Mouse (Mus musculus) cerebellum, postnatal 25 days (tissue): ENCODE measurements around the gene Immp2l.

Source experiments
- DNase-seq, 2 experiments: peaks; one replicate each; pipeline ENCODE4 v3.0.0; 2021; ENCODE audit warnings: mixed read lengths in 2 of 2

Gene Immp2l

DNA sequence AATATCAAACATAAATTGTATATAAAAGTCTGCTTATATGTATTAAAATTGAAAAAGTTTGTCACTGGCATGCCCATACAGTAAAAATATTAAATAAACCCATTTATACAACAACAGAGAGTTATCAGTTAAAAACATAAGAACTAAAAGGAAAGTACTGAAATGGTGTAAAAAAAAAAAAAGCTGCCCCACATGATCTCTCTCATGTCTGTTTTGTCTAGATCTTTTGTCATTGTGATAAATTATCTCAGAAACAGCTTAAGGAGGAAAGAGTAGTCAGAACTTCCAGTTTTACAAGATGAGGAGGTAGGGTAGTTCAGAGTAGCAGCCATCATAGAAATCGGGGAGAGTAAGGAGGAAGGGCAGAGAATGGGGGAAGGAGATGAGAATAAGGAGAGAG lies 298.1 kb downstream of the Immp2l start:
- no peak for DNase-seq

DNA sequence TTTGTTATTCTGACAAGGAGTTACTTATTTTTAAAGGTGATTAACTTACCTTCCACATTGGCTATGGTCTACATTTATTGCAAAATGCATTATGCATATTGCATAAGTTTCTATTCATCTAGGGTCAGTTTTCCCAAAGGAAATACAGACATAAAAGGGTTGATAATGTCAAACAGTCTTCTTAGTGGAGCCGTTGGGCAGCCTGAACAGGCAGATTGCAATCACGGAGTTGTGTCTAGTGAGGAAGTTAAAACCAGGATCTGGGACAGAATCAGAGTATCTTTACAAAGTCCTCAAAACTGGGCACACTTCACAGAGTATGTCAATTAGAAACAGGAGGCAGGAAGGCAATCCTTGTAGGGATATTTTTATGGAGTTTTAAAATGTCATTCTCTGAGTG lies 300.5 kb downstream of the Immp2l start:
- no peak for DNase-seq

DNA sequence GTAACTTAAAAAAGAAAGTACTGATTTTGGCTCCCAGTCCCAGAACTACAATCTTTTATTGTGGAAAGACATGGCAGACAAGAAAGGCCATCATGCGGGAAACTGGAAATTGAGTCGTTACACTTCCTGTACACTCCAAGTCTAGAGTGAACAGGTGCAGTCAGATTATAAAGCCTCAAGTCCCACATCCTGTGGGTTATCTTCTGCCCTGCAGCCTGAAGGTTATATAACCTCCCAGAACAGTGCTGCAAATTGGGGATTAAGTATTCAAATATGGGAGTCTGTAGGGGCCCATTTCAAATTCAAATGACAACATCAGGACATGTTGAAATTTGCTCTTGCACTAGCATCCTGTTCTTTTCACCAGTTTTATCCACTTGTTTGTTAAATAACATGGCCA lies 301.9 kb downstream of the Immp2l start:
- no peak for DNase-seq

DNA sequence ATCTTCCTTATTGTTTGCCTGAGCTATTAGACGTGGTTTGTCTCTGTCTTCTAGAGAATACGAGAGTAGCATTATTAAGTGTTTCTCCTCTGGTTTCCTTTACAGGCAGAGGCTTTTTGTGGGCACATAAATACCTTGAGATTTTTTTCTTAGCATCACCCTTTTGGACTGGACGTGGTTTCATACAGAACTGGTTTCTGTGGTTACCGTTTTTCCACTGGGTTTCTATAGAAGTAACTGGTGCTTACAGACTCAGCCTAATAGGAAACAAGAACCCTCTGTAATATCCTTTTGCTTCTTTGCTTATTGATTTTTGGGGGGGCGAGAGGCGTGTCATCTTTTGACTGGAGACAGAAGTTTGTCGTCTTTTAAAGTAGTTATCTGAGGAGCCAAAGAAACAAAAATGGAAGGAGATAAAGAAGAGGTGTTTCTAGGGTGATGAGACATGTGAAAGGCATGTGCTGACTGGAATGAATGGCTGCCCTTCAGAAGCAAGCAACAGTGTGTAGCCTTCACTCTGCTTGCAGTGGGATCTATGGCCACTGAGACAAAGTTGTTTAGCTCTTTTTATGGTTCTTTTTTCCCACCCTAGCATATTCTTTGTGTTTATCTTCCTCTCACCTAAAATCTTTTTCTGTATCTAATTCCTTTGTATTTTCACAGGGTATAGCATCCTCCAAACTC lies 307.2 kb downstream of the Immp2l start:
- DNase-seq = no peak

DNA sequence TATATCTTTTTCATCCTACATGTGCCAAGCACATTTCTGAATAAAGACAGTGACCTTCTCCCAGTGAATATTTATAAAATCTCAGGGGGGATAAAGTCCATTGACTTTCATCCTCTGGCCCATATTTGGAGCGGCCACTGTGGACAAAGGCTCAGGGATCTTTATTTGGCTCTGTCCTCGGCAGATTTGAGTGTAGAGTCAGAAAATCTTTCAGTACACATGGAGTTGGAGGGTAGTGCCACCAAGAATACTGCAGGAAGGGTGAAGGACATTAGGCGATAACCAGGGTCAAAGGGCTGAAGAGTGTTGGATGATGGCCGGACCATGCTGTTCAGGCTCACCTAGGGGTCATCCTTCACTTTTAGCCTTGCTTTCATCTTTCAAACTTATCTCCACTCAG lies 321.7 kb downstream of the Immp2l start:
- no peak for DNase-seq

DNA sequence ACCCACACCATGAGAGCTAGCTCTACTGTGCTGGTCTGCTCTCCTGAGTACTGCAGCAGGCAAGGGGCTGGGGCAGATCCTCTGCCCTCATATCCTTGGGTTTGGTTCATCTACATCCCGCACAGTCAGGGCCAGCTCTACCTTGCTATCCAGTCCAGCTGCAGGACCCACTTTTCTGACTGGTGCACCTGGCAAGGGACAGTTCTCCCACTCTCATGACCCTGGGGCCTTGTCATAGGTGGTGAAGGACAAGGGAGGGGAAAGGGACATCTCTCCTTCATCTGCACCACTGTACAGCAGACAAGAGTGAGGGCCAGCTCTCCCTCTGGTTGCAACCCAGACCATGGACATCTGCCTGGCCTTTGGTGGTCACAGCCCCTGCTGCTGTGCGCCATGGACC lies 323.6 kb downstream of the Immp2l start:
- no peak for DNase-seq

DNA sequence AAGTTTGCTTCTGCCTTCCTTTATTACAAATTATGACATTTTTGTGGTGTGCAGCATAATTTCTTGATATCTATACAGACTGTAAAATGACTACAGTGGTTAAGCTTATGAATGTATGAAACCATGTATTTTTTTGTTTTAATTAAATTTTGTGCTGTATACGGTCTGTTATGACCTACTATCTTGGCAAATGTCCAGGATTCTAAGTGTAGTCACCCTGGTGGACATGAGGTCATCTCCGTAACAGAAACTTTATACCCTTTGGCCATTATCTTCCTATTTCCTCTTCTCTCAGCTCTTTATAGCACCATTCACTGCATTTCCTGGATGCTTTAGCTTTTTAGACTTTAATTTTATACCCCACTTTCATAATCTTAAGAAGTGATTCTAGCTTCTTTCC lies 325.5 kb downstream of the Immp2l start:
- no peak for DNase-seq

DNA sequence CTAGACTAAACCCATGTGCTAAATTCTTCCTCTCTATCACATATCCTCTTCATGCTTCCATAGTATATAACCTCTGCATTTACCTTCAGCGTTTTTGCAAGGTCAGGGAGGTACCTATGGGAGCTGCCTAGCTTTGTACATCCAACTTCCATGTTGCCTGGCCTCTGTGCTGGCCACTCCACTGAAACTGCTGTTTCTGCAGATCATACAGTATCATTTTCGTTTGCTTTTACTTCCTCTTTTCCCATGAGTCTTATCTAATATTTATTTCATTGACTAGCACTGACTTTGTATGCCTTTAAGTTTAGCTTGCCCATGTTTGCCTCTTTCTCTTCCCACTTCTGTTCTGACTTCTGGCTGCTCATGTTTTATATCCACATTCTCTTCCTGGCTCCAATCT lies 325.9 kb downstream of the Immp2l start:
- DNase-seq = no peak

DNA sequence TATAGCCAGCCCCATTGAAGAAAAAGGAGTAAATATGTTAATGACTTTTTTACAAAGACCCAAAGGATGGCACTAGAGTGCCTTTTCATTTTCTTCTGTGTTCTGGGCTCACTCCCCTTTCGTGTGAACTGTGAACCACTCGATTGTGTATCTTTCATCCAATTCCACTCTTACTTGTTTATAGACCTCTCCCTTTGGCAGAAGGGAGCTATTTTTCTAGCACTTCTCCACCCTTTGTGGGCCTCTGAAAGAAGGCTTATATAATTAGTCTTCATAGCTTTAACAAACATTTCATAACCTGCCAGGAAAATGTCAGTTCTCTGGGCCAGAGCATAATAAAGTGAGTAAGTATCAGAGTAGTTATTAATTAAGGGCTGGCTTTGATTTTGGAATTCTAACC lies 327.4 kb downstream of the Immp2l start:
- DNase-seq = no peak

DNA sequence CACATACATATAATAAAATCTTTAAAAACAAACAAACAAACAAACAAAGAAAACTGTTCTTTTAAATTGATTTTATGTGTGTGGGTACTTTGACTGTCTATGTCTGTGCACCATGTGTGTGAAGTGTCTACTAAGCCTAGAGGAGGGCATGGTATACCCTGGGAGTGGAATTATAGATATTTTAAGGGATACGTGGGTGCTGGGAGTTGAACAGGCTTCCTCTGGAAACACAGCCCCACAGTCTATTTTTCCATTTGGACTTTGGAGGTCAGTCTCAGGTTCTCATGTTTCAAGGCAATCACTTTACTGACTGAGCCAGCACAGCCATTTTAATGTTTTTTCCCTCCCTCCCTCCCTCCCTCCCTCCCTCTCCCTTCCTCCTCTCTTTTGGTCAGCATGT lies 331.0 kb downstream of the Immp2l start:
- no peak for DNase-seq

DNA sequence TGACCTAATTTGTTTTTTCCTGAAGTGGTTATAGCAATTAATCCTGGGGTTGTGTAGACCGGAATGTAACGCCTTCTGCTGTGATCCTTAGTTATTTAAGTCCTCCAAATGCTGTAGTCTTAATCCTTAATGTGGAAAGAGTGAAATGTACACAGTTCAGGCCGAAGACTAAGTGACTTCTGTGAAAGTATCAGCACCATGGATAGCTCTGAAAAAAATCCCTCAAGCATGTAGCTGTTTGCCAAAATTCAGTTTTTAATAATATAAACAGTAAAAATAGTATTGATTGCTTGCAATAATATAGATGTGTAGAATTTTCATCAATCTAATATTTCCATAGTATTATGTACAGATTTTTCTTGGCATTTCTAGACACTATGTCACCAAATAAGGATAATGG lies 332.1 kb downstream of the Immp2l start:
- no peak for DNase-seq

DNA sequence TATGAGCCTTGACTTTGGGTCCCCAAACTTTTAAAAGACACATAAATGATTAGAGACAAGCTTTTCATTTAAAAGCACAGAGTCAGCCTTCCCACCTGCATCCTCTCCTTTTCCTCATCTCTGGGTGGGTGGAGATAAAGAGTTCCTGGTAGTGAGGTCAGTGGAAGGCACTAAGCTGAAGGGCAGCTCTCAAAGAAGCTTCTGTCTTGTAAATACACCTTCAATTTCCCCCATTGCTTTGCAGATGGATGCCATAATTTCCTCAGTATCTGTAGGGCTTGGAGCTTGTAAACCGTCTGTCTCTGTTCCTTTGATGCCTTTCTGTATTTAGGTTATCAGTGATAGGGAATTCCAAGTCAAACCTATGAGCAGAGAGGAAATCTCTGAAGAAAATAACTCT lies 362.8 kb downstream of the Immp2l start:
- no peak for DNase-seq

DNA sequence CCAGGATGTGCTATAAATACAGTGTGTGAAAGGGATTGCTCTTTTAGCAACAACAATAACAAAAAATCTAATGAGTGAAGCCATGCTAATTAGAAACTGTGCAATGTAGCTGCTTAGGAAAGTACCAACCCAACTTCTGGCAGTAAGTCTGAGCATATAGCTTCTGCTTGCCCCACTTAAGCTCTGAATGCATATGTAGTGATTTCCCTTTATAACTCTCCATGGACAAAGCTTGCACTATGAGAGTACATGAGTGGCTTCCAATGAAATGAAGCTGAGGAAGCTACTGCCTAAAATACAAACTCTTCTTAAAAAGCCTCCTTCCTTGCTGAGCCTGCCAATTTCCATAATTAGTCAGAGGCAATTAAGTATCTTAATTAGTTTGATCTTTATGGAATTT lies 370.3 kb downstream of the Immp2l start:
- DNase-seq = no peak

DNA sequence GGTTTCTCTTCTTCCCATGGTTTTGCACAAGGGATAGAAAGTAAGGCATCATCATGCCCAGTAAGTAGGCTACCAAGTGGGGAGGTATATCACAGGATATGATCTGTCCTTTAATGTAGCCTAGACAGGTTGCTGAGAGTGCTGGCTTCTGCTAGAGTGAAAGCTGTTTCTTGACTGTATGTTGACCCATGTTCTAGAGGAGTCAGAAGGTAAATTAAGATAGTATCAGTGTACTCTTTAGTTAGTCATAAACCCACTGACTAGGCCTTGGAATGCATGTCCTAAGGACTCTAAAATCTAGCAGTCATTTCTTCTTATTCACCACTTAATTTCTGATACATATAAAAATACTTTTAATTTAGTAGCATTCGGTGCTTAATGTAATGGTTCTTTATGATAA lies 377.2 kb downstream of the Immp2l start:
- no peak for DNase-seq

DNA sequence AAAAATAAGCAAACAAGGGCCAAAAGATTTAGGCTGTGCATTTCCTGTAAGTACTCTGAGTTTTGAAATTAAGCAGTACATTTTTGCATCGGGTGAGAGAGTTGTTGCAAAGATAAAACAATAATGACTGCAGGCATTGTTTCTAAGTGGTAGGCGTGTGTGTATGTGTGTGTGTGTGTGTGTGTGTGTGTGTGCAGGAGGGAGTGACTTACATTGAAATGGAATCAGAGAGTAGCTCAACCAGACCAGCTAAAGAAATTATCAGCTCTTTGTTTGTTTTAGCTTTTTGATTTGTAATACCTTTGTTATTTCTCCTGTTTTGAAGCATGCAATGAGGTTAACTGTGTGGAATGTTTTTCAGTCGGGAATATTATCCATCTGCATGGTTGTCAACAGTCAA lies 378.0 kb downstream of the Immp2l start:
- DNase-seq = no peak

DNA sequence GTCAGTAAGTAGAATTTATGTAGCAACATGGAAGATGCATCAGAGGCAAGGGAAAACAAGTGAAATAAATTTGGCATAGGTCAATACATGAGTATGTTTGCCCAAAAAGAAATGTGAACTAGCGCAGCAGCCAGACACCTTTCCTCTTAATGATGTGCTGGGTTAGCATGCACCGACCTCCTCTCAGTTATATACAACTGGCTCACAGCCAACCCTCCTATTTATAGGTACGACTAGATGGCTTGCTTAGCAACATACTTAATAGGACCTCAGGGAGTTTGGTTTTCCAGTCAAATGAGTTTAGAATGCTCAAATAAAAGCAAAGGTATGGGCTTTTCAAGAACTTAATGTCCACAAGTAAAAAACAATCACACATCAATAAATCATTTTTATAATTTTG lies 385.5 kb downstream of the Immp2l start:
- no peak for DNase-seq

DNA sequence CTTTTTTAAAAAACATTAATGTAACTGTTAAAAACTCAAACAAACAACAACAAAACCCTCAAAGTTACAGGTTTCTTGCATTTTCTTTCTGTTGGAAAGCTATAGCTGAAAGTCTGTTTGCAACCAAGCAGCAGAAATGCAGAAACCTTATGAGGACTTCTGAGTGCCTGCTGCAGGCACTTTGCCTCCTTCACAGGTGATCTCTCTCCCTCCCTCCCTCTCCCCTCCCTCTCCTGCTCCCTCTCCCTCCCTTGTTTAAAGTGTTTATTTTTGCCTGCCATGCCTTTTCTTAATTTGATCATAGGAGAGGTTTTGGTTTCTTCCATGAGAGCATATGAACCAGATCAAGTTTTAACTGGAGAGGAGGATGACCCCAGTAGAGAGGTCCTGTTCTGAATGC lies 392.7 kb downstream of the Immp2l start:
- no peak for DNase-seq

DNA sequence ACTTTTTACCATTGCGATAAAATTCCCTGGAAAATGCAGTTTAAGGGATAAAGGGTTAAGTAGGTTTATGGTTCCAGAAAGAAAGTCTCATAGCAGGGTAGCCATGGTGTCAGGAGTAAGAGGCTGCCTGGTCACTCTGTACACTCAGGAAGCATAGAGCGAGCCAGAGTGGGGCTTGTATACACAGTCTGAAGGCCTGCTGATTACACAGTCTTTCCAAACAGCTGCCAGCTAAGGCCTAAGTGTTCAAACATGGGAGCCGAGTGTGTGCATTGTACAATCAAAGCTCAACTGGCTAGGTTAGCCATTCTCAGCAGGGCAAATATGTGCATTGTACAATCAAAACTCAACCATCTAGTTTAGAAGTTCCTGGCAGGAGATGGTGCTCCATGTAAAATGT lies 393.2 kb downstream of the Immp2l start:
- DNase-seq = no peak

DNA sequence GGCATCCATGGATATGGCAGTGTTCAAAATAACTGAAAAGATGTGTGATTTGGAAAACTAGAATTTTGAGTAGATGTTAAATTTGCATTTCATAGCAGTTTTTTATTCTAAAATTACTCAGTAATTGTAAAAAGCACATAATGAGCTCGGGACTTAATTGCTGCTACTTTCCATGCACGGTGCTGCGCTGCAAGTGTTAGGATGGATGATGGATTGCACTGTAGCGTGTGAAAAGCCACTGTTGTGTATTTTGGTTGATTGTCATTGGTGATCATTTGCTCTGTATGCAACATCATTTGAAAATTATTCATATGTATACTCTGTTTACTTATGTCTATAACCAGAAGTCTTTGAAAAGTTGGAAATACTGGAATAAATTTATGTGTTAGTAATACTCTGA lies 394.1 kb downstream of the Immp2l start:
- DNase-seq = no peak

DNA sequence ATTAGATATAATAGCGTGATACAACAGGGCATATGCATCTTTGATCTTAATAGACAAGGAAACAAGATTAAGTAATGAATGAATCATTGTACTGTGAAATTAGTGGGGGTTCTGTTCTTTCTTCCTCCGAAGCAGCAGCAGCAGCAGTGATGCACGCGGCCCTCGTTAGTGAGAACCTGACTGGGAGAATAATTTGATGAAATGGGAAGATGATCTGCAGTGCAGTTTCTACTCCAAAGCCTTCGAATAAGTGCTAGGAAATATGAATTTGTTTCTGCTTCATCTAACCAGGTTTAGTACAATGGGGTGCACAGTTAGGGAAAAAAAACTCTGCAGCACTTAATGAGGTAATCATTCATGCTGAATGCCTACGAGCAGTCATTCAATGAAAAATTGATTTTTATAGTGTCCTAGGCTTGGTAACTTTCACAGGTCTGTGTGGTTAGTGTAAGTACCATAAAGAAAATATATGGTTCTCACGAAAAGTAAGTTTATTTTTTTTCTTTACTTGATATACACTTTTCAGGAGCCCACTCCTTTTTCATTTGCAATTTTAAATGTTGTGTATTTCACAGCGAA lies 401.3 kb downstream of the Immp2l start:
- DNase-seq = no peak

DNA sequence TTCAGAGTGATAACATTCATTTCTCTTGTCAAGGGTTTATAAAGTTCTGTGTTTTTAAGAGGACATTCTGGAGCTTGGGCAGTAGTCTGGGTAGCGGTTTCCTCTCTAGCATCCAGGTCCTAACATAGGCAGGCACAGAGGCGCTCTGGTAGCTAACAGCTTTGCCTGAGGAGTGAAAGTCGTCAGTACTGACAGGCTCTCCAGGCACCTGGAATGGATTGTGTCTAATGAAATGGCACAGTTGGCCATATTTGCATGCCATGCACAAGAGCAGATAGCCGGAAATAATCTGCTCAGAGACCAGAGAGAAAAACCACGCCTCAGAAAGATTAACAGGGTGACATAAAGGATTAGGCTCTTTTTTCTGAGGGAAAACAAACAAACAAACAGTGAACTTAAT lies 403.6 kb downstream of the Immp2l start:
- DNase-seq = peak; percentile 43 to 57

DNA sequence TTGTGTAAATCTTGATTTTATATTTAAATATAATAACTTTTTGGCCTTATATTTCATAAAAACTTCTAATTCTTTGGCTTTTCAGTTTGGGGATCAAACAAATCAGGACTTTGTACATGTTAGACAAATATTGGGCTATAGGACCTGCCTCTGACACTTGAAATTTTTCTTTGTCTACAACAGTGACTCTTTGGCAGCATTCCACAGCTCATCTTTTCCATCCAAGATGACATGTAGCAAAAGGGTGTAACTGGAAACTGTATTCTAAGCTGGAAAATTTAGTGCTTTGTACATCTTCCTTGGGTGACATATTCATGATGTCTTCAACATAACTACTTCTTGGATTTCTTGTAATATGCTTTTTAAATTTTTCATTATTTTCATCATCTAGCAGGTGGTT lies 404.9 kb downstream of the Immp2l start:
- no peak for DNase-seq

DNA sequence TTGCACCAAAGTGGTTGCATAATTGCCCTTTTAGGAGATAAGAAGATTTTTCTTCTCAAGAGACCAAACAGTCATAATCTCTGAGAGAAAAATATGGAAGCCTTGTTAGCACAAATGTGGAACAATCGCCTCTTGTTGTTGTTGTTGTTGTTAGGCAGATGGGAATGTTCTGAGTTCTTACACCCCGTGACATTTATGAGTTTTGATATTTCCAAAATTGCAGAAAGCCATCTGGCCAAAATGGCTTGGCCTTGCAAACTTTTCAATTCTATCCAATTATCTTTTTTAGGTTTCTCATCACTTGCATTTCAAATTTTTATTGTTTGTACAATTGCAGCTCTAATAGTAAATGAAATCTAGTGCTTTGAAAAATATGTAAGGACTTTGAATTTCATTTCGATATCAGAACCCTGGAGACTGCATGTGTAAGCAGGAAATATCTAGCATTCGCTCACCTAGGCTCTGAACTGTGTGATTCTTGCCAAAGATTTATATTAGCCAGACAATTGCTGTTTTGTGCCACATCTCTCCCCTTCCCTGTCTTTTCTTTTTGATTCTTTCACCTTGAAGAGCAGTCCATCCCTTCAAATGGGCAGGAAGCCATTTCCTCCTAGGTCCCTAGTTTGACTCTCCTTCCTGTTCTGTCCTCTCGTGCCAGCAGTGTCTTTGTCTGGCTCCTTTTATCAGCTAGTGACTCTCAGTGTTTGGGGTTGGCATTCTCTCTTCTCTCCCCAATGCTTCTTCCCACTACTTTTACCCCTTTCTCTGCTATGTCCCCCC lies 412.5 kb downstream of the Immp2l start:
- peak; percentile 8 to 12 for DNase-seq

DNA sequence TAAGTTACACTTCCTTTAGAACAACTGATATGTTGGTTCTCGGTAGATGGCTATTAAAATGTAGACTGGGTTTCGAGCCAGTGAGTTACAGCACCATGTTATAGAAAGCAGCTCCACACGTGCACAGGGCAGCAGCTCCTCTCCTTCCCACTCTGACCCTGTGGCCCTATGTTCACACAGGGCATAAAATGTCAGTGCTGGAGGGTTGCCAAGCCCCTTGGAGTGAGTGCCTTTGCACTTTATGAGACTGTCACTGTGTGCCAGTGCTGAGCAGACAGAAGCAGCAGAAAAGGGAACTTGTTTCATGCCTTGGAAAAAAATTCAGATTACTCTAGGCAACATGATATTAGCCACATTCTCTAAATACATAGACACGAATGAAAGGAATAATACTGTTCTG lies 414.6 kb downstream of the Immp2l start:
- DNase-seq = peak; percentile 18 to 42
